Comparison of ENCODE assay signal across 8 mouse cellular contexts in the genomic region with DNA sequence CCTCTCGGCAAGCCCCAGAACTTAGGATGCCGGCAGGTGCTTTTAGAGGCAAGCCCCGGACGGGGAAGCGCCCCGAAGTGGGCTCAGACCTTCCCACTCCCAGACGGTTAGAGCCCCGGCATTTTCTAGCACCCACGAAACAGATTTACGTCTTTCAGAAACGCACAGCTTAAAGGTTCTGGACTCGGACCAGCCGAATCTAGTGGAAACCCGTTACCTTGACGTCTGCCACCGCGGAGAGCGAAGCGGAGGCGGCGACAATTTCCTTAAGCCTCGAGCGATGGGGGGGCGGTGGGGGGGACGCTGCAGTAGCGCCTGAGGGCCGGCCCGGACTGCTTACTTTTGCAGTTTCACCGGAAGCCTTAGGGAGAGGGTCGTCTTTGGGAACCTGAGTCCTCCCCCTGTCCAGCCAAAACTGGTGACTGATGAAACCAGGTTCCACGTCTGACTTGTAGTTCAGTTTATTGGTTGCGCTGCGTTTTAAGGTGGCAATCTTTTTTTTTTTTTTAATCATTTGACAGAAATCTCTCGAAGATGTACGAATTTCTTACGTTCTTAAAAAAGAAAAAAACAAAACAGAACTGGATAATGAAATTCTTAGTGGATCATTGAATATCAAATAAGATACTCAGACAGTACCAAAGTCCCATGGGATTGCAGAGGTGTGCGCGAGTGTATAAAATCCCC. TPM values are rescaled to one million over a fixed set of nuclear protein-coding genes. Genes with fewer than 3 reads are reported as not detected.
DNase-seq lines count a peak whose midpoint lies in the region; ATAC-seq lines count a peak whose summit lies in the region.

No protein-coding gene starts in this region.

- peak overlapping the region; percentile 90 for H3K4me3 ChIP-seq in forebrain, embryonic 16.5 days (replicated peaks; ENCODE audit: low read length)
- peak overlapping the region; percentile 97 for H3K4me3 ChIP-seq in hindbrain, embryonic 15.5 days

- intact Hi-C loops in left cerebral cortex, postnatal 4 days (cut with DNase I), result no loop called here

- H3K27ac ChIP-seq in forebrain, embryonic 16.5 days (ENCODE audit: low read length), result peak overlapping the region; percentile 89
- peak overlapping the region; percentile 94 for H3K27ac ChIP-seq in hindbrain, embryonic 15.5 days (replicated peaks)

- peak; percentile 36 to 41 for DNase-seq in left cerebral cortex, adult 18-20 months (ENCODE audit: low spot score in 2 of 2)
- DNase-seq in left cerebral cortex, adult 11 months (ENCODE audit: low spot score), result no peak
- DNase-seq in adrenal gland, postnatal 25 days, result peak; percentile 53
- DNase-seq in left cerebral cortex, postnatal 4 days, result peak; percentile 36
- peak; percentile 8 to 15 for DNase-seq in spleen, postnatal 14 days (ENCODE audit: low spot score in 2 of 2)

- H3K4me1 ChIP-seq in forebrain, embryonic 16.5 days (replicated peaks; ENCODE audit: control insufficient read depth, insufficient read depth, low read length), result peaks cover 10% of the 10 kb centered on the region
- H3K4me1 ChIP-seq in hindbrain, embryonic 15.5 days (replicated peaks), result peaks cover 21% of the 10 kb centered on the region

- ATAC-seq in forebrain, embryonic 16.5 days, result peak; percentile 68
- peak; percentile 23 for ATAC-seq in hindbrain, embryonic 15.5 days (ENCODE audit: low FRiP score, low read depth)
- ATAC-seq in megakaryocyte progenitor cell, adult 5-6 weeks (replicated peaks; ENCODE audit: poor library complexity), result peak; percentile 47

- H3K9me3 ChIP-seq in forebrain, embryonic 16.5 days (ENCODE audit: control insufficient read depth, low read length), result no peaks in the 10 kb centered on the region
- no peaks in the 10 kb centered on the region for H3K9me3 ChIP-seq in hindbrain, embryonic 15.5 days

- WGBS in forebrain, embryonic 16.5 days, result under 1% methylated on average over 38 of the region's 38 CpGs
- WGBS in hindbrain, embryonic 15.5 days, result under 1% methylated on average over 38 of the region's 38 CpGs

- H3K9ac ChIP-seq in forebrain, embryonic 16.5 days (replicated peaks; ENCODE audit: low read depth, low read length), result peak overlapping the region; percentile 94
- H3K9ac ChIP-seq in hindbrain, embryonic 15.5 days, result peak overlapping the region; percentile 93

- H3K4me2 ChIP-seq in forebrain, embryonic 16.5 days (ENCODE audit: low read length), result peak overlapping the region; percentile 66
- peak overlapping the region; percentile 74 for H3K4me2 ChIP-seq in hindbrain, embryonic 15.5 days

- H3K36me3 ChIP-seq in forebrain, embryonic 16.5 days (ENCODE audit: control insufficient read depth, insufficient read depth), result no peaks in the 10 kb centered on the region
- H3K36me3 ChIP-seq in hindbrain, embryonic 15.5 days, result no peaks in the 10 kb centered on the region

- H3K27me3 ChIP-seq in forebrain, embryonic 16.5 days (replicated peaks; ENCODE audit: control insufficient read depth, insufficient read depth, low read length), result peaks cover 10% of the 10 kb centered on the region
- H3K27me3 ChIP-seq in hindbrain, embryonic 15.5 days, result no peaks in the 10 kb centered on the region

RNA-seq across cellular contexts. Expression of gene Fndc3a, which starts 0.7 kb away (rescaled TPM):
- 10 to 100 TPM; 49.8 to 57.5 TPM for total RNA-seq in left cerebral cortex, adult 18-20 months (2021)
- 63.0 and 63.4 TPM in 2 replicates for total RNA-seq in adrenal gland, postnatal 25 days (2021)
- 39.4 and 39.6 TPM in 2 replicates for polyA plus RNA-seq in forebrain, embryonic 16.5 days (2015; fragmentation: Nextera tagmentation; extraction: Ambion mirVana)
- 54.9 and 55.7 TPM in 2 replicates for polyA plus RNA-seq in hindbrain, embryonic 15.5 days (2015; fragmentation: Nextera tagmentation; extraction: Ambion mirVana)
- total RNA-seq in left cerebral cortex, postnatal 4 days (2021), result 10 to 100 TPM; 54.6 to 59.0 TPM
- total RNA-seq in megakaryocyte progenitor cell, adult 5-6 weeks (2015), result 48.9 and 52.9 TPM in 2 replicates
- 36.0 and 56.3 TPM in 2 replicates for total RNA-seq in megakaryocyte progenitor cell, adult 5-6 weeks (2017)
